Mouse (Mus musculus) intestine, postnatal 0 days (tissue): Measurements from ENCODE around the gene Unc5c. TPM values are rescaled to one million over a fixed set of nuclear protein-coding genes. Genes with fewer than 3 reads are reported as not detected.
A peak's percentile ranks its signal among the peaks of the same experiment; 100 is the strongest.

Source experiments
- ATAC-seq: fragments of 200-750 bp; cut with Nextera tagmentation; 2 replicates; pipeline ENCODE4 v1.8.0; 2017; ENCODE audit warnings: mild to moderate bottlenecking, moderate TSS enrichment, moderate library complexity
- H3K27ac ChIP-seq: fragments of 300-500 bp; sonication (generic); 2 replicates; pipeline ENCODE4 v1.5.1; 2014; ENCODE audit warnings: mild to moderate bottlenecking, low read depth, low read length, moderate library complexity
- H3K27me3 ChIP-seq: fragments of 300-500 bp; sonication (generic); replicated peaks from 2 replicates; pipeline ENCODE4 v1.6.1; 2014; ENCODE audit warnings: low read length, mixed read lengths; ENCODE audit not compliant: control insufficient read depth, insufficient read depth
- H3K36me3 ChIP-seq: fragments of 300-500 bp; sonication (generic); 2 replicates; pipeline ENCODE4 v1.6.1; 2014; ENCODE audit warnings: mild to moderate bottlenecking, moderate library complexity; ENCODE audit not compliant: control insufficient read depth, insufficient read depth
- H3K4me1 ChIP-seq: fragments of 300-500 bp; sonication (generic); replicated peaks from 2 replicates; pipeline ENCODE4 v1.6.1; 2014; ENCODE audit warnings: antibody characterized with exemption, low read length, mixed read lengths; ENCODE audit not compliant: control insufficient read depth, insufficient read depth
- H3K4me2 ChIP-seq: fragments of 300-500 bp; sonication (generic); replicated peaks from 2 replicates; pipeline ENCODE4 v1.6.1; 2014; ENCODE audit warnings: low read depth, mild to moderate bottlenecking, moderate library complexity
- H3K4me3 ChIP-seq: fragments of 300-500 bp; sonication (generic); 2 replicates; pipeline ENCODE4 v1.5.1; 2014; ENCODE audit warnings: low read depth, low read length
- H3K9ac ChIP-seq: fragments of 300-500 bp; sonication (generic); 2 replicates; pipeline ENCODE4 v1.6.1; 2014; ENCODE audit warnings: mild to moderate bottlenecking, low read depth, low read length
- H3K9me3 ChIP-seq: fragments of 300-500 bp; sonication (generic); 2 replicates; pipeline ENCODE4 v1.6.1; 2016; ENCODE audit warnings: mixed run types; ENCODE audit not compliant: control insufficient read depth
- CTCF ChIP-seq: sonication (generic); IDR thresholded peaks from 2 replicates; pipeline ENCODE4 v1.5.1; 2016; ENCODE audit warnings: low read depth, mild to moderate bottlenecking, control low read depth, antibody characterized with exemption, moderate library complexity
- WGBS: fragments of 180-500 bp; shearing (Covaris S2); extraction: QIAGEN DNeasy Blood & Tissue Kit; methylation state at CpG from one replicate; pipeline ENCODE4 v1.1.7; 2014; 5-methylcytosine and 5-hydroxymethylcytosine counted together
- polyA plus RNA-seq: library from polyadenylated mRNA; unstranded; fragments of >200 nt; fragmentation: Nextera tagmentation; extraction: Ambion mirVana; gene quantifications from 2 replicates; pipeline ENCODE4 v1.2.1, GENCODE M21; 2015

Unc5c gene
- polyA plus RNA-seq, 1 experiment from 2014 or later = 2.1 TPM

DNA sequence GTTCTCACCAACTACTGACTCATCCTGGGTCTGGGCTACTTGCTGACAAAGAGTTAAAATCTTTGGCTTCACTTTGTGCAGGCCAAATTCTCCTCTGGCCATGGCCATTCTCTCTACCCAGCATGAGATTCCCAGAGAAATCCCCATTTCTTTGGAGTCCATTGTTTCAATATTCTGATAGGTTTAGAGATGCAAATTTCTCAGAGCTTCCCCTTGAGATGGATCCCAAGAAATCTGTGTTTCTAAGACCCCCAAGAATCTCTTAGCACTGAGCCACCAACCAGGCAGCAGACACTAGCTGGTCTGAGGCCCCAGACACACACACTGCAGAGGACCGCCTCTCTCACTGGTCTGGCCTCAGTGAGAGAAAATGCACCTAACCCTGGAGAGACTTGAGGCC, 384.2 kb downstream of the Unc5c start:
- Histone ChIP-seq H3K4me2 (no peak overlapping the region), H3K27ac (no peak overlapping the region), H3K4me1 (no peaks in the 10 kb centered on the region), H3K36me3 (no peaks in the 10 kb centered on the region), H3K4me3 (no peak overlapping the region), H3K27me3 (no peaks in the 10 kb centered on the region), H3K9ac (no peak overlapping the region), H3K9me3 (no peaks in the 10 kb centered on the region)
- no peak for TF ChIP-seq CTCF
- no peak for ATAC-seq
- WGBS = 76% methylated on average over 1 of the region's 1 CpGs

GRCm38 (mm10) chr3:141850141-141850540, 385.1 kb downstream of the Unc5c start:
- no peak overlapping the region for H3K4me2 ChIP-seq
- no peaks in the 10 kb centered on the region for H3K27me3 ChIP-seq
- no peaks in the 10 kb centered on the region for H3K4me1 ChIP-seq
- 84% methylated on average over 7 of the region's 7 CpGs for WGBS
- no peak overlapping the region for H3K27ac ChIP-seq
- H3K4me3 ChIP-seq = no peak overlapping the region
- no peak for TF ChIP-seq CTCF
- no peak overlapping the region for H3K9ac ChIP-seq
- H3K36me3 ChIP-seq = no peaks in the 10 kb centered on the region
- no peak for ATAC-seq
- H3K9me3 ChIP-seq = no peaks in the 10 kb centered on the region

DNA sequence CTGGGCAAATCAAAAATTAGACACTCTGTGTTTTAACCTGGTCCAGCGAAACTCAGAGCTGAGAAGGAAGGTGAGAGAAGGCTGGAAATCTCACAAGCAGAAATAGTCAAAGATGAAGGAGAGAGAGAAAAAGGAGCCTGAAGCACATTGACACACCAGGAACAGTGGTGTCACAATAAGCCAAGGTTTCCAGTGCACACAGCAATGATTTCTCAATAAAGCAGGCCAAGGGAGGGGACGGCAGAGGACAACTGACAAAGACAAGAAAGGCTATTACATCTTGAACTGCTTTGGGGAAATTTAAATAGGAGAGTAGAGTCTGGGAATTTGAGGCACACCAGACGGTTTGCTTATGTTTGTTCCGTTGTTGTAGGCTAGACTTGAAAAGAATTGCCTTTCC, 389.3 kb downstream of the Unc5c start:
- no peak for ATAC-seq
- Histone ChIP-seq H3K36me3 (no peaks in the 10 kb centered on the region), H3K27me3 (no peaks in the 10 kb centered on the region), H3K9ac (no peak overlapping the region), H3K9me3 (no peaks in the 10 kb centered on the region), H3K4me3 (no peak overlapping the region), H3K4me1 (no peaks in the 10 kb centered on the region), H3K4me2 (no peak overlapping the region), H3K27ac (no peak overlapping the region)
- 86% methylated on average over 4 of the region's 4 CpGs for WGBS
- no peak for TF ChIP-seq CTCF

DNA sequence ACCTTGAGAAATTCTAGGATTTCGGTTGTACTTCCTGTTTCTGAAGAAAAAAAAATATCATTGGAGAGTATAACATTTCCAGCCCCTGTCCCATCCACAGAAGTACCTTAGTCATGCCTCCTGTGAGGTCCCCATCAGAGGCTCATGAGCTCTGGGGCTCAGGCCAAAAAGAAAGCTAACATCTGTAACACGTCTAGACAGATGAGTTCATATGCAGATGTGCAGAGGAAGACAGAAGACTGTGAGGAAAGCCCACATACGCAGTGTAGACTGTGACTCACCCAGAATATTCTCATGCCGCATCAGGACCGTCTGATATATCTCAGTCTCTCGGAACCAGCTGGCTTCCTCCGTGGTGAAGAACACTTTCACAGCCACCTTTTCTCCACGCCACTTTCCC, 392.1 kb downstream of the Unc5c start:
- H3K4me2 ChIP-seq = no peak overlapping the region
- 74% methylated on average over 8 of the region's 8 CpGs for WGBS
- TF ChIP-seq CTCF = no peak
- H3K4me1 ChIP-seq = no peaks in the 10 kb centered on the region
- no peak overlapping the region for H3K4me3 ChIP-seq
- H3K27ac ChIP-seq = no peak overlapping the region
- no peaks in the 10 kb centered on the region for H3K36me3 ChIP-seq
- H3K9ac ChIP-seq = no peak overlapping the region
- no peaks in the 10 kb centered on the region for H3K9me3 ChIP-seq
- H3K27me3 ChIP-seq = no peaks in the 10 kb centered on the region
- no peak for ATAC-seq

DNA sequence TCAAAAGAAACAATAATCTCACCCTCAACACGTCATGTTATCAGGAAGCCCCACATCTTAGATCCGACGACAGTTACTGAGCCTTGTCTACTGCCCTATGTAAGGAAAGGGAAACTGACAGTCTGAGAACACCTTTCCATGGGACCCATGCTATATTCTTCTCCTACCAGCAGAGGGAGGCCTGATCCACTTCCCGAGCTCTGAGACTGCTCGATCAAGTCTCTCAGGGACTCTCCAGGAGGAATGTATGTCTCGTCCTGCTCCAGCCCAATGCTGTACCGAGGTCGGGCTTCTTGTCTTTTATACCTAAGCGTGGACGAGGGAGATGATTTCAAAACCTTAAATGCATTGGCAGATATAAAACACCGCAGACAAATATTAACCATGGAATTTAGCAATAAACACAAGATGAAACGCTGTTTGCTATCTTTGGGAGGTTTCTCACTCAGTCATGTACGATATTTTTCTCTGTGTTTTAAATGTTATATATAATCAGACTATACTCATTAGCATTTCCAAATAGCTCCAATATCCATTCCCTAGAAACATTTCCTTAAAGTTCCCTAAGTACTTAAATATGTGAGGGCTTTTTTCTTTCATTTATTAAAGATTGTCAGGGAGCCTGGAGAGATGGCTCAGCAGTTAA, 397.9 kb downstream of the Unc5c start:
- Histone ChIP-seq H3K4me3 (no peak overlapping the region), H3K27ac (no peak overlapping the region), H3K27me3 (no peaks in the 10 kb centered on the region), H3K9ac (no peak overlapping the region), H3K4me2 (peak overlapping the region; percentile 41), H3K36me3 (no peaks in the 10 kb centered on the region), H3K9me3 (no peaks in the 10 kb centered on the region), H3K4me1 (no peaks in the 10 kb centered on the region)
- no peak for ATAC-seq
- 20% methylated on average over 13 of the region's 13 CpGs for WGBS
- peak; percentile 93 for TF ChIP-seq CTCF

- ATAC-seq = no peak
Measured at GRCm38 (mm10) chr3:141871805-141872204, 406.8 kb downstream of the Unc5c start.

More at GRCm38 (mm10) chr3:141871805-141872204, 406.8 kb downstream of the Unc5c start:
- H3K4me3 ChIP-seq = no peak overlapping the region
- H3K4me1 ChIP-seq = no peaks in the 10 kb centered on the region
- TF ChIP-seq CTCF = no peak
- no peak overlapping the region for H3K27ac ChIP-seq
- H3K36me3 ChIP-seq = no peaks in the 10 kb centered on the region
- WGBS = 77% methylated on average over 3 of the region's 3 CpGs
- H3K27me3 ChIP-seq = no peaks in the 10 kb centered on the region
- no peak overlapping the region for H3K4me2 ChIP-seq
- no peaks in the 10 kb centered on the region for H3K9me3 ChIP-seq
- no peak overlapping the region for H3K9ac ChIP-seq
